Mouse (Mus musculus) liver, embryonic 14.5 days (tissue): Measurements from ENCODE around the gene Tollip. TPM values are rescaled to one million over a fixed set of nuclear protein-coding genes. Genes with fewer than 3 reads are reported as not detected.

Experiments used
- ATAC-seq: fragments of 200-750 bp; cut with Nextera tagmentation; 2 replicates; pipeline ENCODE4 v1.8.0; 2017; ENCODE audit warnings: moderate number of reproducible peaks, mild to moderate bottlenecking, moderate library complexity; ENCODE audit not compliant: insufficient read depth
- DNase-seq, 3 experiments: peaks; one replicate each; pipeline ENCODE4 v3.0.0-alpha.2; 2012 to 2013; ENCODE audit warnings: low read depth in 3 of 3, low spot score in 3 of 3
- H3K27ac ChIP-seq: fragments of 300-500 bp; sonication (generic); 2 replicates; pipeline ENCODE4 v1.5.1; 2014; ENCODE audit warnings: moderate library complexity, mild to moderate bottlenecking, control low read depth, inconsistent platforms
- H3K27me3 ChIP-seq: fragments of 300-500 bp; sonication (generic); 2 replicates; pipeline ENCODE4 v1.6.1; 2014; ENCODE audit warnings: mild to moderate bottlenecking, low read length, moderate library complexity; ENCODE audit not compliant: control insufficient read depth, insufficient read depth
- H3K36me3 ChIP-seq: fragments of 300-500 bp; sonication (generic); replicated peaks from 2 replicates; pipeline ENCODE4 v1.6.1; 2014; ENCODE audit warnings: low read depth; ENCODE audit not compliant: control insufficient read depth, insufficient read depth
- H3K4me1 ChIP-seq, 2 experiments: fragments of 200-500 bp in 1 of 2; fragments of 300-500 bp in 1 of 2; sonication (generic) in 1 of 2; replicated peaks; 2 replicates each; pipeline ENCODE4 v1.6.1; 2012 to 2014; ENCODE audit warnings: antibody characterized with exemption in 1 of 2, inconsistent platforms in 1 of 2, low read length in 1 of 2; ENCODE audit not compliant: control insufficient read depth in 2 of 2, insufficient read depth in 2 of 2
- H3K4me2 ChIP-seq: fragments of 300-500 bp; sonication (generic); 2 replicates; pipeline ENCODE4 v1.6.1; 2014; ENCODE audit warnings: low read depth, mild to moderate bottlenecking, control low read depth, moderate library complexity
- H3K4me3 ChIP-seq, 2 experiments: fragments of 200-500 bp in 1 of 2; fragments of 300-500 bp in 1 of 2; sonication (generic) in 1 of 2; 2 replicates each; pipeline ENCODE4 v1.5.1; 2012 to 2014; ENCODE audit warnings: low read depth in 2 of 2, low read length in 2 of 2, mild to moderate bottlenecking in 2 of 2, control low read depth in 1 of 2, inconsistent platforms in 1 of 2, moderate library complexity in 1 of 2; ENCODE audit not compliant: insufficient read depth in 1 of 2
- H3K9ac ChIP-seq: fragments of 300-500 bp; sonication (generic); replicated peaks from 2 replicates; pipeline ENCODE4 v1.6.1; 2014; ENCODE audit warnings: mild to moderate bottlenecking, control low read depth, moderate library complexity
- H3K9me3 ChIP-seq: fragments of 300-500 bp; sonication (generic); 2 replicates; pipeline ENCODE4 v1.6.1; 2016; ENCODE audit warnings: low read length, mixed read lengths; ENCODE audit not compliant: control insufficient read depth
- CTCF ChIP-seq: IDR thresholded peaks from 2 replicates; pipeline ENCODE4 v1.5.1; 2016; ENCODE audit warnings: antibody characterized with exemption, low read depth, control low read depth
- EP300 ChIP-seq: IDR thresholded peaks from 2 replicates; pipeline ENCODE4 v1.6.1; 2016; ENCODE audit warnings: antibody characterized with exemption, low read depth
- WGBS: fragments of 180-500 bp; shearing (Covaris S2); extraction: QIAGEN DNeasy Blood & Tissue Kit; methylation state at CpG from one replicate; pipeline ENCODE4 v1.1.7; 2014; ENCODE audit not compliant: insufficient replicate concordance; 5-methylcytosine and 5-hydroxymethylcytosine counted together
- polyA plus RNA-seq, 2 experiments: library from polyadenylated mRNA; depleted of rRNA in 1 of 2; stranded (reverse) in 1 of 2; unstranded in 1 of 2; fragments of >200 nt; fragmentation: Nextera tagmentation in 1 of 2; extraction: Ambion mirVana in 1 of 2; gene quantifications; 2 replicates each; pipeline versions ENCODE4 v1.2.1 to v1.2.3; 2012 to 2014

Tollip gene
- polyA plus RNA-seq, 2 experiments = 15.3 to 18.0 TPM

GRCm38 (mm10) chr7:141959133-141959532 is 40.8 kb upstream of the Tollip start:
- Histone ChIP-seq H3K27me3 (no peaks in the 10 kb centered on the region), H3K27ac (no peak overlapping the region), H3K4me2 (no peak overlapping the region), H3K9me3 (no peaks in the 10 kb centered on the region), H3K4me3 (no peak overlapping the region), H3K9ac (no peak overlapping the region), H3K36me3 (no peaks in the 10 kb centered on the region), H3K4me1 (no peaks in the 10 kb centered on the region)
- ATAC-seq (no peak), DNase-seq (no peak)
- 41% methylated on average over 1 of the region's 1 CpGs for WGBS
- no peak for TF ChIP-seq CTCF
- TF ChIP-seq EP300 = no peak

- no peaks in the 10 kb centered on the region for H3K4me1 ChIP-seq
- no peaks in the 10 kb centered on the region for H3K36me3 ChIP-seq
- no peak for DNase-seq
- no peaks in the 10 kb centered on the region; the same call in 1 of the 2 replicates for H3K27me3 ChIP-seq
- 41% methylated on average over 2 of the region's 2 CpGs for WGBS
- H3K9ac ChIP-seq = no peak overlapping the region
- TF ChIP-seq EP300 (no peak), CTCF (no peak)
- H3K27ac ChIP-seq = no peak overlapping the region
- H3K9me3 ChIP-seq = no peaks in the 10 kb centered on the region
- no peak for ATAC-seq
- H3K4me2 ChIP-seq = no peak overlapping the region
- H3K4me3 ChIP-seq = no peak overlapping the region
Observed at GRCm38 (mm10) chr7:141958211-141958610, 39.9 kb upstream of the Tollip start.

- Histone ChIP-seq H3K27ac (no peak overlapping the region), H3K4me1 (no peaks in the 10 kb centered on the region), H3K9me3 (no peaks in the 10 kb centered on the region), H3K36me3 (no peaks in the 10 kb centered on the region), H3K27me3 (no peaks in the 10 kb centered on the region; the same call in 1 of the 2 replicates), H3K4me2 (no peak overlapping the region), H3K4me3 (no peak overlapping the region), H3K9ac (no peak overlapping the region)
- no peak for TF ChIP-seq CTCF
- no peak for TF ChIP-seq EP300
- 60% methylated on average over 4 of the region's 4 CpGs for WGBS
- ATAC-seq (no peak), DNase-seq (no peak)
Observed at GRCm38 (mm10) chr7:141957524-141958051, 39.3 kb upstream of the Tollip start.

- H3K9me3 ChIP-seq = no peaks in the 10 kb centered on the region
- H3K27ac ChIP-seq = no peak overlapping the region
- no peak for TF ChIP-seq EP300
- no peak for TF ChIP-seq CTCF
- no peaks in the 10 kb centered on the region for H3K4me1 ChIP-seq
- WGBS = 65% methylated on average over 8 of the region's 8 CpGs
- H3K9ac ChIP-seq = no peak overlapping the region
- no peak for ATAC-seq
- no peak for DNase-seq
- H3K36me3 ChIP-seq = no peaks in the 10 kb centered on the region
- no peak overlapping the region for H3K4me3 ChIP-seq
- H3K4me2 ChIP-seq = no peak overlapping the region
- H3K27me3 ChIP-seq = peaks cover 14% of the 10 kb centered on the region
Observed at GRCm38 (mm10) chr7:141956174-141956566, 37.9 kb upstream of the Tollip start.

GRCm38 (mm10) chr7:141955565-141956173 is 37.4 kb upstream of the Tollip start:
- H3K4me1 ChIP-seq = no peaks in the 10 kb centered on the region
- H3K4me2 ChIP-seq = no peak overlapping the region
- no peak overlapping the region for H3K4me3 ChIP-seq
- no peak for ATAC-seq
- TF ChIP-seq EP300 = no peak
- no peak for TF ChIP-seq CTCF
- H3K27me3 ChIP-seq = peaks cover 19% of the 10 kb centered on the region
- H3K27ac ChIP-seq = no peak overlapping the region
- WGBS = 45% methylated on average over 5 of the region's 5 CpGs
- H3K9ac ChIP-seq = no peak overlapping the region
- no peaks in the 10 kb centered on the region for H3K36me3 ChIP-seq
- no peaks in the 10 kb centered on the region for H3K9me3 ChIP-seq
- DNase-seq = no peak
